Mouse (Mus musculus): ENCODE measurements at regions not wholly inside any gene's neighbourhood (a gene's known extent, or its start where the extent isn't known, plus 50 kb on each side); places are given as distances from the start of the nearest gene placed in this dataset.

GRCm38 (mm10) chrX:108608446-108608845, 56.2 kb downstream of the Gm379 start:
- no peak for DNase-seq
- intact Hi-C loops (cut with DNase I) = no loop called here

- intact Hi-C loops (cut with DNase I) = no loop called here
Measured at GRCm38 (mm10) chrX:108599906-108600468, 64.7 kb downstream of the Gm379 start.

GRCm38 (mm10) chrX:108561977-108562376, 102.7 kb downstream of the Gm379 start:
- intact Hi-C loops (cut with DNase I) = no loop called here

More at GRCm38 (mm10) chrX:108599906-108600468, 64.7 kb downstream of the Gm379 start:
- DNase-seq = no peak

GRCm38 (mm10) chrX:108543149-108543548, 121.5 kb downstream of the Gm379 start:
- intact Hi-C loops (cut with DNase I) = no loop called here
- DNase-seq = no peak

More at GRCm38 (mm10) chrX:108561977-108562376, 102.7 kb downstream of the Gm379 start:
- DNase-seq = no peak

GRCm38 (mm10) chrX:108541410-108541809, 123.3 kb downstream of the Gm379 start:
- DNase-seq = no peak
- intact Hi-C loops (cut with DNase I) = no loop called here

- intact Hi-C loops (cut with DNase I) = loop anchor here (2.0 kb wide), 1 partner anchor 720 kb away; the partner anchor contains the start of gene 2610002M06Rik
- no peak for DNase-seq
Measured at GRCm38 (mm10) chrX:108536995-108537394, 127.7 kb downstream of the Gm379 start.

Measured in gastrocnemius, postnatal 36 days (tissue).